Mouse (Mus musculus) liver, embryonic 14.5 days (tissue): ENCODE results near the gene Ethe1. TPM values are rescaled to one million over a fixed set of nuclear protein-coding genes. Genes with fewer than 3 reads are reported as not detected.
A peak's percentile ranks its signal among the peaks of the same experiment; 100 is the strongest.

Experiments
- ATAC-seq: fragments of 200-750 bp; cut with Nextera tagmentation; 2 replicates; pipeline ENCODE4 v1.8.0; 2017; ENCODE audit warnings: moderate number of reproducible peaks, mild to moderate bottlenecking, moderate library complexity; ENCODE audit not compliant: insufficient read depth
- DNase-seq, 3 experiments: peaks; one replicate each; pipeline ENCODE4 v3.0.0-alpha.2; 2012 to 2013; ENCODE audit warnings: low read depth in 3 of 3, low spot score in 3 of 3
- H3K27ac ChIP-seq: fragments of 300-500 bp; sonication (generic); 2 replicates; pipeline ENCODE4 v1.5.1; 2014; ENCODE audit warnings: moderate library complexity, mild to moderate bottlenecking, control low read depth, inconsistent platforms
- H3K27me3 ChIP-seq: fragments of 300-500 bp; sonication (generic); 2 replicates; pipeline ENCODE4 v1.6.1; 2014; ENCODE audit warnings: mild to moderate bottlenecking, low read length, moderate library complexity; ENCODE audit not compliant: control insufficient read depth, insufficient read depth
- H3K36me3 ChIP-seq: fragments of 300-500 bp; sonication (generic); replicated peaks from 2 replicates; pipeline ENCODE4 v1.6.1; 2014; ENCODE audit warnings: low read depth; ENCODE audit not compliant: control insufficient read depth, insufficient read depth
- H3K4me1 ChIP-seq, 2 experiments: fragments of 200-500 bp in 1 of 2; fragments of 300-500 bp in 1 of 2; sonication (generic) in 1 of 2; replicated peaks; 2 replicates each; pipeline ENCODE4 v1.6.1; 2012 to 2014; ENCODE audit warnings: antibody characterized with exemption in 1 of 2, inconsistent platforms in 1 of 2, low read length in 1 of 2; ENCODE audit not compliant: control insufficient read depth in 2 of 2, insufficient read depth in 2 of 2
- H3K4me2 ChIP-seq: fragments of 300-500 bp; sonication (generic); 2 replicates; pipeline ENCODE4 v1.6.1; 2014; ENCODE audit warnings: low read depth, mild to moderate bottlenecking, control low read depth, moderate library complexity
- H3K4me3 ChIP-seq, 2 experiments: fragments of 200-500 bp in 1 of 2; fragments of 300-500 bp in 1 of 2; sonication (generic) in 1 of 2; 2 replicates each; pipeline ENCODE4 v1.5.1; 2012 to 2014; ENCODE audit warnings: low read depth in 2 of 2, low read length in 2 of 2, mild to moderate bottlenecking in 2 of 2, control low read depth in 1 of 2, inconsistent platforms in 1 of 2, moderate library complexity in 1 of 2; ENCODE audit not compliant: insufficient read depth in 1 of 2
- H3K9ac ChIP-seq: fragments of 300-500 bp; sonication (generic); replicated peaks from 2 replicates; pipeline ENCODE4 v1.6.1; 2014; ENCODE audit warnings: mild to moderate bottlenecking, control low read depth, moderate library complexity
- H3K9me3 ChIP-seq: fragments of 300-500 bp; sonication (generic); 2 replicates; pipeline ENCODE4 v1.6.1; 2016; ENCODE audit warnings: low read length, mixed read lengths; ENCODE audit not compliant: control insufficient read depth
- CTCF ChIP-seq: IDR thresholded peaks from 2 replicates; pipeline ENCODE4 v1.5.1; 2016; ENCODE audit warnings: antibody characterized with exemption, low read depth, control low read depth
- EP300 ChIP-seq: IDR thresholded peaks from 2 replicates; pipeline ENCODE4 v1.6.1; 2016; ENCODE audit warnings: antibody characterized with exemption, low read depth
- WGBS: fragments of 180-500 bp; shearing (Covaris S2); extraction: QIAGEN DNeasy Blood & Tissue Kit; methylation state at CpG from one replicate; pipeline ENCODE4 v1.1.7; 2014; ENCODE audit not compliant: insufficient replicate concordance; 5-methylcytosine and 5-hydroxymethylcytosine counted together
- polyA plus RNA-seq, 2 experiments: library from polyadenylated mRNA; depleted of rRNA in 1 of 2; stranded (reverse) in 1 of 2; unstranded in 1 of 2; fragments of >200 nt; fragmentation: Nextera tagmentation in 1 of 2; extraction: Ambion mirVana in 1 of 2; gene quantifications; 2 replicates each; pipeline versions ENCODE4 v1.2.1 to v1.2.3; 2012 to 2014

Gene Ethe1
- polyA plus RNA-seq, 2 experiments = 14.8 to 24.8 TPM

GRCm38 (mm10) chr7:24551985-24552759 lies 35.2 kb upstream of the Ethe1 start:
- Histone ChIP-seq H3K9me3 (no peaks in the 10 kb centered on the region), H3K9ac (no peak overlapping the region), H3K4me2 (no peak overlapping the region), H3K27me3 (no peaks in the 10 kb centered on the region), H3K27ac (no peak overlapping the region), H3K4me1 (peaks cover 0 to 7% of the 10 kb centered on the region in 2 experiments; a peak in 2 of 4 replicates), H3K36me3 (peaks cover 2% of the 10 kb centered on the region), H3K4me3 (no peak overlapping the region)
- peak; percentile 77 for ATAC-seq
- DNase-seq = no peak
- WGBS = 69% methylated on average over 12 of the region's 12 CpGs
- TF ChIP-seq CTCF (no peak), EP300 (no peak)

GRCm38 (mm10) chr7:24555786-24556185 lies 31.6 kb upstream of the Ethe1 start:
- peaks cover 4% of the 10 kb centered on the region; the same call in 1 of the 2 replicates for H3K36me3 ChIP-seq
- peaks cover 0 to 2% of the 10 kb centered on the region in 2 experiments; a peak in 1 of 4 replicates for H3K4me1 ChIP-seq
- 84% methylated on average over 10 of the region's 10 CpGs for WGBS
- no peak overlapping the region for H3K4me2 ChIP-seq
- H3K27me3 ChIP-seq = no peaks in the 10 kb centered on the region
- TF ChIP-seq CTCF (no peak), EP300 (no peak)
- no peaks in the 10 kb centered on the region for H3K9me3 ChIP-seq
- no peak overlapping the region for H3K27ac ChIP-seq
- ATAC-seq (no peak), DNase-seq (no peak)
- H3K4me3 ChIP-seq = no peak overlapping the region
- no peak overlapping the region for H3K9ac ChIP-seq

GRCm38 (mm10) chr7:24561450-24561849 lies 25.9 kb upstream of the Ethe1 start:
- Histone ChIP-seq H3K9me3 (no peaks in the 10 kb centered on the region), H3K27me3 (no peaks in the 10 kb centered on the region), H3K36me3 (peaks cover 7% of the 10 kb centered on the region; the same call in 1 of the 2 replicates), H3K4me2 (no peak overlapping the region), H3K9ac (no peak overlapping the region), H3K27ac (no peak overlapping the region), H3K4me1 (no peaks in the 10 kb centered on the region), H3K4me3 (no peak overlapping the region)
- TF ChIP-seq CTCF (no peak), EP300 (no peak)
- WGBS = 81% methylated on average over 4 of the region's 4 CpGs
- no peak for DNase-seq
- no peak for ATAC-seq

- ATAC-seq (no peak), DNase-seq (no peak)
- Histone ChIP-seq H3K27ac (no peak overlapping the region), H3K4me2 (no peak overlapping the region), H3K4me3 (no peak overlapping the region), H3K9me3 (no peaks in the 10 kb centered on the region), H3K27me3 (no peaks in the 10 kb centered on the region), H3K36me3 (peaks cover 11% of the 10 kb centered on the region), H3K9ac (no peak overlapping the region), H3K4me1 (no peaks in the 10 kb centered on the region)
- WGBS = 80% methylated on average over 8 of the region's 8 CpGs
- TF ChIP-seq EP300 (no peak), CTCF (no peak)
Observed at GRCm38 (mm10) chr7:24563191-24563836, 24.0 kb upstream of the Ethe1 start.

GRCm38 (mm10) chr7:24563837-24564206 lies 23.5 kb upstream of the Ethe1 start:
- ATAC-seq = no peak
- DNase-seq = no peak
- Histone ChIP-seq H3K36me3 (peaks cover 11% of the 10 kb centered on the region), H3K9ac (no peak overlapping the region), H3K4me1 (no peaks in the 10 kb centered on the region), H3K4me2 (no peak overlapping the region), H3K4me3 (no peak overlapping the region), H3K9me3 (no peaks in the 10 kb centered on the region), H3K27me3 (no peaks in the 10 kb centered on the region), H3K27ac (no peak overlapping the region)
- 66% methylated on average over 4 of the region's 4 CpGs for WGBS
- TF ChIP-seq EP300 (no peak), CTCF (no peak)
